Mouse (Mus musculus): ENCODE measurements around the gene Ambp. TPM values are rescaled to one million over a fixed set of nuclear protein-coding genes. Genes with fewer than 3 reads are reported as not detected.

Gene Ambp
- not detected for total RNA-seq (2021)

- intact Hi-C loops (cut with DNase I) = loop anchor here (5.0 kb wide), 1 partner anchor 153 kb away; no protein-coding TSS in a partner anchor
- DNase-seq (ENCODE audit: low spot score in 2 of 2) = no peak
Observed at GRCm38 (mm10) chr4:63154699-63155098, at the start of gene Ambp. Ambp (minus strand) TSS chr4:63154799.

GRCm38 (mm10) chr4:63203874-63204273, 49.3 kb upstream of the Ambp start:
- intact Hi-C loops (cut with DNase I) = no loop called here

GRCm38 (mm10) chr4:63199366-63199765, 44.8 kb upstream of the Ambp start:
- no peak for DNase-seq (ENCODE audit: low spot score in 2 of 2)
- intact Hi-C loops (cut with DNase I) = no loop called here

More at GRCm38 (mm10) chr4:63203874-63204273, 49.3 kb upstream of the Ambp start:
- DNase-seq (ENCODE audit: low spot score in 2 of 2) = no peak

- intact Hi-C loops (cut with DNase I) = no loop called here
Observed at GRCm38 (mm10) chr4:63194366-63194765, 39.8 kb upstream of the Ambp start.

GRCm38 (mm10) chr4:63191641-63192040, 37.0 kb upstream of the Ambp start:
- intact Hi-C loops (cut with DNase I) = no loop called here
- DNase-seq (ENCODE audit: low spot score in 2 of 2) = no peak

More at GRCm38 (mm10) chr4:63194366-63194765, 39.8 kb upstream of the Ambp start:
- no peak for DNase-seq (ENCODE audit: low spot score in 2 of 2)

GRCm38 (mm10) chr4:63186281-63186870, 31.8 kb upstream of the Ambp start:
- peak in 1 of 2 experiments; percentile 15 for DNase-seq (ENCODE audit: low spot score in 2 of 2)
- intact Hi-C loops (cut with DNase I) = no loop called here

- DNase-seq (ENCODE audit: low spot score in 2 of 2) = peak; percentile 66 to 72
- intact Hi-C loops (cut with DNase I) = loop anchor here (1.0 to 5.0 kb wide), 3 partner anchors 126 to 226 kb away; no protein-coding TSS in a partner anchor
Observed at GRCm38 (mm10) chr4:63181556-63181955, 27.0 kb upstream of the Ambp start.

- no peak for DNase-seq (ENCODE audit: low spot score in 2 of 2)
- intact Hi-C loops (cut with DNase I) = no loop called here
Observed at GRCm38 (mm10) chr4:63171969-63172685, 17.5 kb upstream of the Ambp start, which contains the start of gene Kif12. Kif12 (minus strand) TSS chr4:63172131.

GRCm38 (mm10) chr4:63171122-63171521, 16.5 kb upstream of the Ambp start:
- no peak for DNase-seq (ENCODE audit: low spot score in 2 of 2)
- intact Hi-C loops (cut with DNase I) = no loop called here

- no peak for DNase-seq (ENCODE audit: low spot score in 2 of 2)
- intact Hi-C loops (cut with DNase I) = no loop called here
Observed at GRCm38 (mm10) chr4:63170061-63170460, 15.5 kb upstream of the Ambp start.

GRCm38 (mm10) chr4:63166323-63166722, 11.7 kb upstream of the Ambp start:
- intact Hi-C loops (cut with DNase I) = no loop called here

GRCm38 (mm10) chr4:63165636-63166035, 11.0 kb upstream of the Ambp start:
- DNase-seq (ENCODE audit: low spot score in 2 of 2) = no peak
- intact Hi-C loops (cut with DNase I) = no loop called here

More at GRCm38 (mm10) chr4:63166323-63166722, 11.7 kb upstream of the Ambp start:
- no peak for DNase-seq (ENCODE audit: low spot score in 2 of 2)

GRCm38 (mm10) chr4:63158961-63159592, 4.5 kb upstream of the Ambp start:
- intact Hi-C loops (cut with DNase I) = loop anchor here (1.0 to 5.0 kb wide), 2 partner anchors 148 to 160 kb away; no protein-coding TSS in a partner anchor

GRCm38 (mm10) chr4:63158192-63158591, 3.6 kb upstream of the Ambp start:
- intact Hi-C loops (cut with DNase I) = loop anchor here (5.0 kb wide), 1 partner anchor 149 kb away; no protein-coding TSS in a partner anchor
- no peak for DNase-seq (ENCODE audit: low spot score in 2 of 2)

More at GRCm38 (mm10) chr4:63158961-63159592, 4.5 kb upstream of the Ambp start:
- peak; percentile 83 to 86 for DNase-seq (ENCODE audit: low spot score in 2 of 2)

GRCm38 (mm10) chr4:63156726-63157634, 2.4 kb upstream of the Ambp start:
- no peak for DNase-seq (ENCODE audit: low spot score in 2 of 2)
- intact Hi-C loops (cut with DNase I) = loop anchor here (5.0 kb wide), 1 partner anchor 150 kb away; no protein-coding TSS in a partner anchor

GRCm38 (mm10) chr4:63155596-63155995, 997 bp upstream of the Ambp start:
- intact Hi-C loops (cut with DNase I) = loop anchor here (5.0 kb wide), 1 partner anchor 152 kb away; no protein-coding TSS in a partner anchor
- no peak for DNase-seq (ENCODE audit: low spot score in 2 of 2)

GRCm38 (mm10) chr4:63154028-63154427, 571 bp downstream of the Ambp start:
- intact Hi-C loops (cut with DNase I) = no loop called here
- no peak for DNase-seq (ENCODE audit: low spot score in 2 of 2)

GRCm38 (mm10) chr4:63151127-63151526, 3.5 kb downstream of the Ambp start:
- intact Hi-C loops (cut with DNase I) = no loop called here

GRCm38 (mm10) chr4:63147268-63147667, 7.3 kb downstream of the Ambp start:
- no peak for DNase-seq (ENCODE audit: low spot score in 2 of 2)
- intact Hi-C loops (cut with DNase I) = no loop called here

More at GRCm38 (mm10) chr4:63151127-63151526, 3.5 kb downstream of the Ambp start:
- no peak for DNase-seq (ENCODE audit: low spot score in 2 of 2)
